Mouse (Mus musculus): ENCODE data around the gene Bub3. TPM values are rescaled to one million over a fixed set of nuclear protein-coding genes. Genes with fewer than 3 reads are reported as not detected.
A peak's percentile ranks its signal among the peaks of the same experiment; 100 is the strongest.

The Bub3 gene
- polyA plus RNA-seq, 1 experiment from 2014 or later = 240 TPM

DNA sequence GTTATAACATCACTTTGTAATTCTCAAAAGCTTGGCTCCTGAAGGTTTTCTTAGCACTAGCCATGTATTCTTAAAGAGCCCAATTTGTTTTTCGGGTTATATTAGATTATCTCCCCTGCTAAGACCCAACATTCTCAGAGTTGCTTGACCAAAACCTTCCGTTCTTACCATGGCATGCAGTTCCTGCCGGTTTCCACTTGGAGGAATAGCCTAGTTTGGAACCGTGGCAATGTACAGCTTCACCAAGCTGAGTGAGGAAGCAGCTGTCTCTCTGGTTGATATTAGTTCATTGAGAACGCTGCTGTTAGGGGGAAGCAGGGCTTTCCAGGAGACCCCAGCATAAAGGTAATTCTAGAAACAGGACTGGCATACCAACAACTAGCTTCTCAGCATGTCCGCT, 15.2 kb downstream of the Bub3 start:
- 84% methylated on average over 6 of the region's 6 CpGs for whole genome bisulfite sequencing
- H3K9ac ChIP-seq = no peak overlapping the region

DNA sequence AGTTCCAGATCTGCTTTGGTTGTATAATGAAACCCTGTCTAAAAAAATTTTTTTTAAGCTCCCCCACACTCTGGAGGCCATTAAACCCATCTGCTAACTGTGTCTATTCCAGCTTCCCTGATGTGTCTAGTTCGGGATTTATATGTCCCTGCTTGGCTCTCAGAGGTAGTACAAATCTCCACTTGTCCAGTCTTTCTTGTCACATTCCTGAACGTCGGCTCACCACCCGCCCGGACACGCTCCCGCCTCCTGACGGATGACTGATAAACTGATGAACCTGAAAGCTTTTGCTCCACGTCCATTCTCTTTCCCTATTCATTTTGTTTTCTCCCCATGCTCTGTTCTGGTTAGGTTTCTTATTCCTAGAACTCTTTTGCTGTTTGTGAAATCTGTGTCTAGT, 22.2 kb downstream of the Bub3 start:
- no peaks in the 10 kb centered on the region for H3K9me3 ChIP-seq (replicated peaks)
- H3K36me3 ChIP-seq (ENCODE audit: poor library complexity, severe bottlenecking) = no peaks in the 10 kb centered on the region
- H3K4me2 ChIP-seq = no peak overlapping the region
- WGBS = 79% methylated on average over 9 of the region's 9 CpGs
- no peak overlapping the region for H3K9ac ChIP-seq
- no peaks in the 10 kb centered on the region for H3K4me1 ChIP-seq
- H3K27me3 ChIP-seq = peaks cover 47% of the 10 kb centered on the region
- H3K4me3 ChIP-seq = no peak overlapping the region
- no peak for ATAC-seq
- no peak overlapping the region for H3K27ac ChIP-seq

More for the DNA sequence above, 15.2 kb downstream of the Bub3 start:
- Histone ChIP-seq H3K4me2 (no peak overlapping the region), H3K27ac (no peak overlapping the region), H3K27me3 (peaks cover 10% of the 10 kb centered on the region), H3K4me3 (no peak overlapping the region), H3K9me3 (replicated peaks) (no peaks in the 10 kb centered on the region), H3K4me1 (no peaks in the 10 kb centered on the region), H3K36me3 (ENCODE audit: poor library complexity, severe bottlenecking) (peaks cover 41% of the 10 kb centered on the region)
- no peak for ATAC-seq

DNA sequence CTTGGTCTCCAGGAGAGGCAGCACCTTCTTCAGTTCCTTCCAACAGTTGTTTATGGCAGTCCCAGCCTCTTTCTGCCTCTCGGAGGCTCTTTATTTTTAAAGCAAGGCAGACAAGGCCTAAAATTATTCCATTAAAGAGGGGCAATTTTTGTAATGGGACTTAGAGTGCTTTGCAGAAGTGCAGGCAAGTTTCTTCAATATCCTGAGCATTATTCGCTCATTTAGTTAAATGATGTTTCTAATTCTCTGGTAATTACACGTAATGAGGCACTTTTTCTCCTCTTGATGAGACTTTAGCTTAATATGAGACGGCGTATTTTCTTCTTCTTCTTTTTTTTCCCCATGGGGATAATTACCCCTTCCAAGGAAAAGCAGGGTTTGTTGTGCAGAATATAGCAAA, 25.5 kb downstream of the Bub3 start:
- Histone ChIP-seq H3K36me3 (ENCODE audit: poor library complexity, severe bottlenecking) (no peaks in the 10 kb centered on the region), H3K4me2 (no peak overlapping the region), H3K27me3 (peaks cover 58% of the 10 kb centered on the region), H3K27ac (no peak overlapping the region), H3K4me3 (no peak overlapping the region), H3K9me3 (replicated peaks) (no peaks in the 10 kb centered on the region), H3K4me1 (no peaks in the 10 kb centered on the region), H3K9ac (no peak overlapping the region)
- 53% methylated on average over 5 of the region's 5 CpGs for WGBS
- ATAC-seq = no peak

DNA sequence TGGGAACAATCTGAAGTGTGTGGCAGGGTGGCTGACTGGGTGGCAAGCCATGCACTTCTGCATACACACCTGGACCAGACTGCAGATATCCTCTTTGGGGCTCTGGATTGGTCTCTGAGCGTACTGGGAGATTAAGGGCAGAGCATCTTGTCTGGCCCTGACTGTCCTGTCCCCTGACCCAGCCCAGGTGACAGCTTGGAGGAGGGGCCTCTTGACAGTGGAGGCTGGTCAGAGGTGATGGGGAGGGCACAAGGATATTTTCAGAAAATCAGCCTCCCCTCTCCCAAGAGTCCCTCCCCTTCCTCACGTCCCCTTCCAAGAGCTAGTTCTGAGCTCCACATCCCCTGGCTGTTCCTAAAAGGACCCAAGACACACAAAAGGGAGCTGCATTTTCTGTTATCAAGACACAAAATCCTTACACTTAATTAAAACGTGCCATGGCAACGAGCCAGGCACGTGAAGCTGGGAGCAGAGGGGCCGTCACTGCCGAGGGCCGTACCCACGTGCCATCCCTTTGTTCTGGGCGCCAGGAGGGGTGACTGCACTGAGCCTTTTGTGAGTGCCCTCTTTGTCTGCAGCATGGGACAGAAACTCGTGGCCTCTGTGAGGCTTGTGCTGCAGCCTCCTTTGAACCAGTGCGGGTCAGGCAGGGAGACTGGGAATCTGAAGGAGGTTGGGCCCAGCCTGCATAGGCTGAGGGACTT, 37.9 kb downstream of the Bub3 start:
- no peaks in the 10 kb centered on the region for H3K36me3 ChIP-seq (ENCODE audit: poor library complexity, severe bottlenecking)
- peak overlapping the region; percentile 32; the same call in 1 of the 2 replicates for H3K9ac ChIP-seq
- peaks cover 19% of the 10 kb centered on the region for H3K4me1 ChIP-seq
- H3K27ac ChIP-seq = no peak overlapping the region
- H3K9me3 ChIP-seq (replicated peaks) = no peaks in the 10 kb centered on the region
- peak; percentile 81 for ATAC-seq
- H3K27me3 ChIP-seq = peaks cover 88% of the 10 kb centered on the region
- 4% methylated on average over 12 of the region's 12 CpGs for WGBS
- H3K4me2 ChIP-seq = peak overlapping the region; percentile 43
- no peak overlapping the region for H3K4me3 ChIP-seq

DNA sequence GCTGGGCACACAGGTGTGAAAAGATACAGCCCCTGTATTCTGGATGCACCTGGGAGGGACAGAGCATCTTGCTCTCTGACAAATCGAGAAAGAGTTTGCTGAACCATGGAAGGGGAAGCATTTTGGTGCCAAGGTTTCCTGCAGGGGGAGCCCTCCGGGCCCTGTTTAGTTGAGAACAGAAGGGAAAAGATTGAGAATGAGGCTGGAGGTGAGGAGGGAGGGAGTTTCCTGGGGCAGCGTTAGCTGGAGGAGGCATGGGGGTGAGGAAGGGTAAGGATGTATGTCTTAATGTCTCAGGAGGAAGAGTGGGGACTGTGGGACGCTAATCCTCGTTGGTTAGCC, 38.4 kb downstream of the Bub3 start:
- no peaks in the 10 kb centered on the region for H3K9me3 ChIP-seq (replicated peaks)
- H3K27ac ChIP-seq = no peak overlapping the region
- WGBS = 1% methylated on average over 5 of the region's 5 CpGs
- peaks cover 19% of the 10 kb centered on the region for H3K4me1 ChIP-seq
- no peaks in the 10 kb centered on the region for H3K36me3 ChIP-seq (ENCODE audit: poor library complexity, severe bottlenecking)
- ATAC-seq = peak; percentile 55; the same call in 1 of the 2 replicates
- H3K4me2 ChIP-seq = peak overlapping the region; percentile 43
- H3K4me3 ChIP-seq = no peak overlapping the region
- H3K9ac ChIP-seq = peak overlapping the region; percentile 32; the same call in 1 of the 2 replicates
- H3K27me3 ChIP-seq = peaks cover 86% of the 10 kb centered on the region

DNA sequence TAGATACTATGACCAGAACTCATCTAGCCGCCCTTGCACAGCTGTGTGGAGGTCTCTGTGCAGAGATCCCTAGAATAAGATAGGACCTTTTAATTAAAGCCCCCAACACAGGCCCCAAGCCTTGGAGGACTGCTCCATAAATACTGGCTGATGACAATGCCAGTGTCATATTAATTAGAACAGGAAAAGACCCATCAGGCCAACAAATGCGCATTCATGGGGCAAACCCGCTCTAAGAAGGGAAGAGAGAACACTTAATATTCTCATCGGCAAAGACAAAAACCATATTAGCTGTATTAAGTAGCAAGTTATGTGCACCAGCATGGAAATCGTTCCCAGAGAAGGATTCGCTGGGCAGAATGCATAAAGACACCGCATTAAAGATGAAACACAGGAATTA, 42.1 kb downstream of the Bub3 start:
- H3K27me3 ChIP-seq = peaks cover 82% of the 10 kb centered on the region

DNA sequence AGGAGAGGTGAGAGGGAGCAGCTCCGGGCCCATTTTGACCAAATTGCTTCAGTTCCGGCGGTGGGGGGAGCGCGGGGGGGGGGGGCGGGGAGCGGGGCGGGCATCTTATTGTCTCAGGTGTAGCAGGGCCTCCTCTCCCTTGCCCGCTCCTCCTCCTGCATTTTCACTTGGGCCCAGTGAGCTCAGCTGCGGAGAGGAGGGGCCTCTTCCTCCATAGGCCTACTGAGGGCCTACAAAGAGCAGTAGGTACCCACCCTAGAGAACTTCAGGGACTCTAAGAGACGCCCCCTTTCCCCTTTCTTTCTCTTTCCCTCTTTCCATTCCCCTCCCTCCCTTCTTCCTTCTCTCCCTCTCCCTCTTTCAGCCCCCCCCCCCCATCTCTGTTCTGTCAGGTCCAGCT, 43.2 kb downstream of the Bub3 start:
- Histone ChIP-seq H3K36me3 (ENCODE audit: poor library complexity, severe bottlenecking) (no peaks in the 10 kb centered on the region), H3K9me3 (replicated peaks) (no peaks in the 10 kb centered on the region), H3K4me1 (peaks cover 13% of the 10 kb centered on the region), H3K27me3 (peaks cover 83% of the 10 kb centered on the region), H3K4me2 (no peak overlapping the region), H3K9ac (no peak overlapping the region), H3K4me3 (no peak overlapping the region), H3K27ac (no peak overlapping the region)
- ATAC-seq = no peak
- 3% methylated on average over 7 of the region's 11 CpGs for WGBS

More for the DNA sequence above, 42.1 kb downstream of the Bub3 start:
- H3K9ac ChIP-seq = no peak overlapping the region
- 63% methylated on average over 7 of the region's 7 CpGs for WGBS
- H3K9me3 ChIP-seq (replicated peaks) = no peaks in the 10 kb centered on the region
- peaks cover 19% of the 10 kb centered on the region for H3K4me1 ChIP-seq
- ATAC-seq = no peak
- no peak overlapping the region for H3K27ac ChIP-seq
- no peaks in the 10 kb centered on the region for H3K36me3 ChIP-seq (ENCODE audit: poor library complexity, severe bottlenecking)
- H3K4me3 ChIP-seq = no peak overlapping the region
- no peak overlapping the region for H3K4me2 ChIP-seq

DNA sequence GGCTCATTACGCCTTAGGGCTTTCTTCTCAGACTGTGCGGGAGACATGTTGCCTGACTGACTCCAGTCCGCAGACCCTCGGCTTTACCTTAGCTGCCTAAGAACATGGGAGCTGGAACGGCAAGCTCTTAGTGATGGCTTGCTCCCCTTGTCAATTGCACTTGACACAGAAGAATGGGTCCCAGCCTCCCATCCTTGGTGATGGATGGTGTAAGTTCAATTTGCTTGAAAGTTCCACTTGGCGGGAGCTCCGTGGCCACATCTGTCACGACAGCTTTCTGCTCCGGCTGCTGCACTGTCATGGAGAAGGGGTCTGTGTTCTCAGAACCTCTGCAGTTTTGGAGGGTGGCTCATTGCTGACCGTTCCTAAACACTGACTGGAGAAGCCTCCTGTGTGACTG, 44.9 kb downstream of the Bub3 start:
- H3K36me3 ChIP-seq (ENCODE audit: poor library complexity, severe bottlenecking) = no peaks in the 10 kb centered on the region
- no peak overlapping the region for H3K27ac ChIP-seq
- H3K4me3 ChIP-seq = no peak overlapping the region
- no peak overlapping the region for H3K9ac ChIP-seq
- 91% methylated on average over 10 of the region's 10 CpGs for WGBS
- H3K27me3 ChIP-seq = peaks cover 74% of the 10 kb centered on the region
- H3K4me1 ChIP-seq = 0 out of 2 replicates have a peak, but pooled peaks cover 5% of the 10 kb centered on the region
- no peaks in the 10 kb centered on the region for H3K9me3 ChIP-seq (replicated peaks)
- H3K4me2 ChIP-seq = no peak overlapping the region
- ATAC-seq = no peak

DNA sequence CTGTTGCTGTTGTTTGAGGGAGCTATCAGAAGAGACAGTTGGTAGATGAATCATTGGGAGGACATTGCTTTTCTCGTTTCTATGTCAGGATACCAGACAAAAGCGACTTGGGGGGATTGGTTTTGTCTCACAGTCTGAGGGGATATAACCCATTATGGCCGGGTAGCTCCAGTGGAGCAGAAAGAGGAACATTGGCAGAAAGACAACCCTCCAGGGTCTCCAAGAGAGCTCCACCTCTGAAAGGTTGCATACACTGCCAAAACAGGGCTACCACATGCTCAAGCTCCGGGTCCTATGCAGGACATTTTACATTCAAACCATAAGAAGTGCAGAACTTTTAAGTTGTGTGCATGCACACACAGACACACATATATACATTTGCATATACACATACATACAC, 45.5 kb downstream of the Bub3 start:
- Histone ChIP-seq H3K27me3 (peaks cover 69% of the 10 kb centered on the region), H3K36me3 (ENCODE audit: poor library complexity, severe bottlenecking) (no peaks in the 10 kb centered on the region), H3K4me1 (0 out of 2 replicates have a peak, but pooled peaks cover 5% of the 10 kb centered on the region), H3K4me3 (no peak overlapping the region), H3K9me3 (replicated peaks) (no peaks in the 10 kb centered on the region), H3K27ac (no peak overlapping the region), H3K4me2 (no peak overlapping the region), H3K9ac (no peak overlapping the region)
- 71% methylated on average over 4 of the region's 4 CpGs for WGBS
- no peak for ATAC-seq

DNA sequence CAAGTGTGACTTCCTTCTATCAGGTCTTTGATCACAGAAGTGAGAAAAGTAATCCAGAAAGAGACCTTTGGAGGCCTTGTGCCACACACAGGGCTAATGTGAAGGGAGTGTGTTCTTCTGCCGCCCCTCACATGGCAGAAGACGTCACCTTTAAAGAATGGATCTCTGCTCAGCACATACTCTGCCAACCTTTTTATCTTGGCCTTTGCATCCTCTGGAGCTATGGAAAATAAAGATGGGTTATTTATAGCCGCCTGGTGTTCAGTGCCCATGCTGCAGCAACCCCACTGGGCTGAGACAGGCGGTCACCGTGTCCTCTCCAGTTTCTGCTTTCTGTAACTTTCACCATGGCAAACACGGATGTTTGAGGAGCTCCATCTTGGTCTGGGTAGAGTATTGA, 48.0 kb downstream of the Bub3 start:
- Histone ChIP-seq H3K27me3 (peaks cover 56% of the 10 kb centered on the region), H3K36me3 (ENCODE audit: poor library complexity, severe bottlenecking) (no peaks in the 10 kb centered on the region), H3K4me2 (no peak overlapping the region), H3K4me1 (no peaks in the 10 kb centered on the region), H3K4me3 (no peak overlapping the region), H3K9ac (no peak overlapping the region), H3K9me3 (replicated peaks) (no peaks in the 10 kb centered on the region), H3K27ac (no peak overlapping the region)
- ATAC-seq = no peak
- WGBS = 87% methylated on average over 6 of the region's 6 CpGs

DNA sequence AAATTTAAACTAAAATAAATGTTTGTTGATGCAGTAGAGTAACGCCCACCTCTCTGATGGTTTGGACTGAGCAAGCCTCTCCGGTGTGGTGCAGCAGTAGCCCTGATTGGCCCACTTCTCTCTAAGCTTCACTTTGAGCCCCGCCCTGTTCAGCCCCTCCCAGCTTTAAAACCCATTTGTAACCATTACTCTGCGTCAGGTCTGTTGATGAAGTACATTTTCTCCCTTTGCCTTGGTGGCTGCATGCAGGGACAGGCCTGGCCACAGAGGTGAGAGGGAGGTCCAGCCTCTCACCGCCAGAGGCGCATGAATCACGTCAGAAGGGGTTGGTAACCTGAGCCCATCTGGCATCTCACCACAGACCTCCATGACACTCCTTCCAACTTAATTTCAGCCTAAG, 49.7 kb downstream of the Bub3 start:
- Histone ChIP-seq H3K9ac (no peak overlapping the region), H3K4me1 (no peaks in the 10 kb centered on the region)
- WGBS = 40% methylated on average over 7 of the region's 7 CpGs

More for the DNA sequence above, 49.7 kb downstream of the Bub3 start:
- no peak overlapping the region for H3K4me3 ChIP-seq
- no peaks in the 10 kb centered on the region for H3K36me3 ChIP-seq (ENCODE audit: poor library complexity, severe bottlenecking)
- no peak for ATAC-seq
- no peak overlapping the region for H3K4me2 ChIP-seq
- no peaks in the 10 kb centered on the region for H3K9me3 ChIP-seq (replicated peaks)
- no peak overlapping the region for H3K27ac ChIP-seq
- H3K27me3 ChIP-seq = peaks cover 48% of the 10 kb centered on the region

Data from forebrain, embryonic 13.5 days (tissue).